Mouse (Mus musculus) layer of hippocampus, adult 9-10 months (tissue): ENCODE measurements around the gene B4galt5.

Experiments used
- DNase-seq: peaks from one replicate; pipeline ENCODE4 v3.0.0; 2022; ENCODE audit warnings: low spot score

The B4galt5 gene

GRCm38 (mm10) chr2:167331432-167331921 is 17.5 kb downstream of the B4galt5 start:
- no peak for DNase-seq

- DNase-seq, result no peak
Observed at GRCm38 (mm10) chr2:167330581-167330980, 18.4 kb downstream of the B4galt5 start.

DNA sequence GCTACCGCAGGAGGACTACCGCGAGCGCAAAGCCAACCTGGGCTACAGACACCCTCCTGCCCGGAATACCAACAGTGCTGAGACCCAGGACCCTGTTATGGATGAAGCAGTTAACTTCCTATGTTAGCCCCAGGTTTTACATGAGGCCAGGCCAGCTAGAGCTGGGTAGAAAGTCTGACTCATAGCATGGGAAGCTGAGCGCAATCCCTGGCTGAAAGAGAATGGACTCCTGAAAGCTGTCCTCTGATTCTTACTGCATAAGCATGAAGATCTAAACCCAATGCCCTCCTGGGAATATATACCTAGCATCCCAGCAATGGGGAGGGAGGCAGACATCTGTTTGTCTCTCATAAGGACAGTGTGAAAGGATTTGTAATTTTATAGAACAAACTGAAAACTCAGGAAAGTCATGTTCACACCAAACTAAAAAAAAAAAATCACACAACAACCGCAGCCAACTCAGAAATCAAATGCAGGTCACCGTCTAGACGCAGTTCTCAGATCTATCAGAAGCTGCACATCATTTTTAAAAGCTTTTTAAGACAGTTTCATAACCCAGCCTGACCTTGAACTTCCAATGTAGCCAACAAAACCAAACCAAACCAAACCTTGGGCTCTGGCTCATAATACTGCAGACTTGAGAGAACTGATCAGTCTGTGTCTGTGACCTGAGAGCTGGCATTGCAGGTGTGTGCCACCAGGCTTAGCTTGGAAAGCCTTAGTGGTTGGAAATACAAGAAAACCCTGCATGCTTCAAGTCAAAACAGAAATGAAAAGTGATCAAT is 19.3 kb downstream of the B4galt5 start:
- no peak for DNase-seq

- DNase-seq, result no peak
Observed at GRCm38 (mm10) chr2:167328340-167328739, 20.6 kb downstream of the B4galt5 start.

- no peak for DNase-seq
Observed at GRCm38 (mm10) chr2:167326582-167326981, 22.4 kb downstream of the B4galt5 start.

DNA sequence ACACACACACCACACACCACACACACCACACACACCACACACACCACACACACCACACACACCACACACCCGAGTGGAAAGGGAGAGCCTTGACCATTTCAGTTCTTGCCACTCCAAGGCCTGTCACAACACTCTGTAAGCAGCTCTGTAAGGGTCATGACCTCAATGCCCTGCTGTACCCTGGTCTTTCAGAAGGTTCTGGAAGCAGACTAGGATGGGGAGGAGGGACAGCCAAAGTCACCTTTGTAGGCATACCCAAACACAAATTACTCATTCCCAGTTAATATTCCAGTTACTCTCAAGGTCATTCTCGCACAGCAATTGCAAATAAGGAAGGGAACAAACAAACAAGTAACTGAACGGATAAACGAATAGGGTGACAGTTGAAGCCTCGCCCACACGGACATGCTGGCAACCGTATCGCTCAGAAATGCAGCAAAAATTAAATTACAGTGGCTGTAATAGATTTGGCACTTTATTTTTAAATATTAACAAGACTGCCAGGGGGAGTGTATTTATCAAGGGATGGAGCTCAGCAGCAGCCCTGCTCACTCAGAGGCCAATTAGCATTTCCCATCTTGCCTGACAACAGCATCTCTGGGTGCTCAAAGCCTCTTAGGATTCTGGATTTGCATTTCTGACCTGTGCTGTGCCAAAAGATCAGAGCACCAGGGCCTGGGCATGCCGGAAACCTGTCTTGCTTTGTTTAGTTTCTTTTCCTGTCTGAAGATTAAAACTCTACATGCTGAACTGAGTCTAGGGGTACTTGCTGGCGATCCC is 24.6 kb downstream of the B4galt5 start:
- DNase-seq, result no peak

DNA sequence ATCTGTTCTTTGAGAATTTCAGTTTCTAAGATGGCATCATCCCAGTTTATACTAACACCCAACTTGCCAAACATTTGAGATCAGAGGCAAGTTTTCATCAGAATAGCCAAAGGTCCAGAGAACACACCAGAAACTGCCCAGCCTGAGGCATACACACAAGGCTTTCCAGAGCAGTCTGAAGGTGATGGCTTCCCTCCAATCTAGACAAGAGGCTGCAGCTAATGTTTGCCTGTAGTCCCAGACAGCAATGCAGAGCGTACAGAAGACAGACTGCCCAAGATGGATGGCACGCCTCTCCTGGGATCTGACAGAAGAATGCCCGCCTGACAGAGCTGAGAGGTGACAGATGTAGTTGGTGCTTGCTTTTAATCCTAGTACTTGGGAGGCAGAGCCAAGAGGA is 25.9 kb downstream of the B4galt5 start:
- DNase-seq, result no peak

GRCm38 (mm10) chr2:167321372-167321771 is 27.6 kb downstream of the B4galt5 start:
- DNase-seq, result no peak

DNA sequence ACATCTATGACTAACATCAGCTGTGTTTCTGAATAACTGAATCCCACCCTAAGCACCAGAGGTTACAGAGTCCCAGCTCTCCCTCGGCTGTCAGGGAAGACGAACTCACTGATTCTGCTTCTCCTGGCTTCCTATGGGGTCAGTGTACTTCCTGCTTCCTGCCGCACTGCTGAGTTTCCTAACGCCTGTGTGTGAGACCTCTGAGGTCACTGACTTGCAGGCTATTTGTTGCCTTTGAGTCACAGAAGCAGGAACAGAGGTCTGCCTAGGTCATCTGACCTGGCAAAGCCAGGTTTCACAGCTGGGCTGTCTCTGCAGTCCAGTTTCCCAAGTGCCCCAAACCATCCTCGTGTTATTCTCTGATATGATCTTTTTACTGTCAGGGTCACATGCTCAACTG is 30.0 kb downstream of the B4galt5 start:
- no peak for DNase-seq

GRCm38 (mm10) chr2:167316724-167317187 is 32.2 kb downstream of the B4galt5 start:
- no peak for DNase-seq

DNA sequence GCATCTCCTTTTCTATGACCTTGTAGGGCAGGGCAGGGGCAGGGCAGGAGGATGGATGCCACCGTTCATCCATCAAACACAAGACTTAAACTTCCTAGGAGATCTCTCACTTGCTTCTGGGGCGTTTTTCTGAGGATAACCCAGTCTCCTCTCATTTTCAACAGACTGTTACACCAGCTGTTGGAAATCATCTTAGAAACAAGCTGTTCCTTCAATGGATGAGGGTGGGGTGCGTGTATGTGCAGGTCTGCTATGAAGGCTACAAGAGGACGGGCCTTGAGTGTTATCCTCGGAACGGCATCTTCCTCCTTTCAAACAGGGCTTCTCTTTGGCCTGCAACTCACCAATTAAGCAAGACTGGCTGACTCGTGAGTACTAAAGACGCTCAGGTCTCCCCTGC is 34.5 kb downstream of the B4galt5 start:
- no peak for DNase-seq

- DNase-seq, result no peak
Observed at GRCm38 (mm10) chr2:167313501-167314326, 35.3 kb downstream of the B4galt5 start.

GRCm38 (mm10) chr2:167310121-167310520 is 38.9 kb downstream of the B4galt5 start:
- DNase-seq, result no peak

- no peak for DNase-seq
Observed at GRCm38 (mm10) chr2:167309286-167309685, 39.7 kb downstream of the B4galt5 start.

DNA sequence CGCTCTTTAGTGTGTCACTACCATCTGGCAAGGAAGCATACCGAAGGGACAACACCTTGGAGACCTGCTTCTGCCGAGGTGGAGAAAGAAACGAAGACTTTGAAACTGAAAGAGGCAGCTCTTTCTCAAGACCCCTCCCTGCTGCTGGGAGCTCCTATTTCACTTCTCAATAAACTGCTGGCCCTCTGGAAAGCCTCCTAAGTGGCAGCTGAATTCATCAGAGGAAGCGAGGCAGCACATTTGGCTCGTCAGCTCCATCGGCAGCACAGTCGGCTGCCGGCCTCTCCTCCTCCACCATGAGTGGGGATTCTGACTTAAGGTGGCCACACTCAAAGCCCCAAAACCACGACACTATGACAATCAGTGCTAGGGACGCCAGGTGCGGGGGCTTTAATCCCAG is 41.3 kb downstream of the B4galt5 start:
- DNase-seq, result no peak

- DNase-seq, result no peak
Observed at GRCm38 (mm10) chr2:167306626-167307541, 42.1 kb downstream of the B4galt5 start.

DNA sequence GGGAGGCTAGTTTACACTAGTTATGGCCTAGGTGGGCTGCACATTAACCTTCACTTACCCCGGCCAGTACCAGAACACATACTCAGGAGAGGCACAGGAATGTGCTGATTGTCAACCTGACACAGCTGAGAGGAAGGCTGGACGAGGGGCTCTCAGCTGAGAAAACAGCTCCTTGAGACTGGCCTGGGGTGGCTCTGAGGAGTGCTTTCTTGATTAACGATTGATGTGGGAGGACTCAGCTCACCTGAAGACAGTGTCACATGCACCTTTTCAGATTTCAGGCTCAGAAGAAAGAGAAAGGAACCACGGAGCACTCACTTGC is 42.7 kb downstream of the B4galt5 start:
- no peak for DNase-seq

GRCm38 (mm10) chr2:167305382-167306272 is 43.4 kb downstream of the B4galt5 start:
- no peak for DNase-seq

- DNase-seq, result no peak
Observed at GRCm38 (mm10) chr2:167304651-167305381, 44.2 kb downstream of the B4galt5 start.

DNA sequence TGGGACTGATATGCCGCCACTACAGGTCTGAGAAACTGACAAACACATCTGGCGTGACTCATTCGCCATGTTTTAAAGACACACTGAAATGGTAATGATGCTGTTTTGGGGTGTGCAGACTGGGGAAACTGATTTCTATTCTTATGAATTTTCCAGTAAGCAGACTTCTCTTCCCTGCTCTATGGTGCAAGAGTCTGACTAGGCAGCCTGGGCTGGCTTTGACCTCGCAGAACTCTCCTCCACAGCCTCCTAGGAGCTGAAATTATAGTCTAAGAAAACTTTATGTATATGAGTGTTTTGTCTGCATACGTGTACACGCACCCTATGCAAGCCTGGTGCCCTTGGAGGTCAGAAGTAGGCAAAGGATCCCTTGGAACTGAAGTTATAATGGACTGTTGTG is 45.2 kb downstream of the B4galt5 start:
- DNase-seq, result no peak
